Mouse (Mus musculus) limb, embryonic 14.5 days (tissue): ENCODE results near the gene Fst. TPM values are rescaled to one million over a fixed set of nuclear protein-coding genes. Genes with fewer than 3 reads are reported as not detected.

Experiments
- ATAC-seq: fragments of 200-750 bp; cut with Nextera tagmentation; 2 replicates; pipeline ENCODE4 v1.8.0; 2017; ENCODE audit warnings: low read depth, moderate number of reproducible peaks, moderate TSS enrichment; ENCODE audit not compliant: low FRiP score
- DNase-seq: peaks from one replicate; pipeline ENCODE4 v3.0.0-alpha.2; 2015; ENCODE audit warnings: low spot score
- H3K27ac ChIP-seq: fragments of 300-500 bp; sonication (generic); replicated peaks from 2 replicates; pipeline ENCODE4 v1.5.1; 2014; ENCODE audit warnings: low read depth, mild to moderate bottlenecking, low read length, moderate library complexity, mixed read lengths
- H3K27me3 ChIP-seq: fragments of 300-500 bp; sonication (generic); 2 replicates; pipeline ENCODE4 v1.6.1; 2014; ENCODE audit warnings: low read length, mixed read lengths; ENCODE audit not compliant: control insufficient read depth, insufficient read depth
- H3K36me3 ChIP-seq: fragments of 300-500 bp; sonication (generic); 2 replicates; pipeline ENCODE4 v1.6.1; 2014; ENCODE audit warnings: mild to moderate bottlenecking, low read length, moderate library complexity, mixed read lengths; ENCODE audit not compliant: control insufficient read depth, insufficient read depth
- H3K4me1 ChIP-seq: fragments of 300-500 bp; sonication (generic); 2 replicates; pipeline ENCODE4 v1.6.1; 2014; ENCODE audit warnings: antibody characterized with exemption, low read length, mixed read lengths; ENCODE audit not compliant: control insufficient read depth, insufficient read depth
- H3K4me2 ChIP-seq: fragments of 300-500 bp; sonication (generic); replicated peaks from 2 replicates; pipeline ENCODE4 v1.6.1; 2014; ENCODE audit warnings: low read depth, mild to moderate bottlenecking, low read length, moderate library complexity; ENCODE audit not compliant: severe bottlenecking
- H3K4me3 ChIP-seq: fragments of 300-500 bp; sonication (generic); replicated peaks from 2 replicates; pipeline ENCODE4 v1.5.1; 2014; ENCODE audit warnings: low read length
- H3K9ac ChIP-seq: fragments of 300-500 bp; sonication (generic); 2 replicates; pipeline ENCODE4 v1.6.1; 2014; ENCODE audit warnings: mild to moderate bottlenecking, low read depth, low read length, moderate library complexity; ENCODE audit not compliant: severe bottlenecking
- H3K9me3 ChIP-seq: fragments of 300-500 bp; sonication (generic); 2 replicates; pipeline ENCODE4 v1.6.1; 2016; ENCODE audit warnings: low read length; ENCODE audit not compliant: control insufficient read depth
- POLR2A ChIP-seq: fragments of 200-500 bp; IDR thresholded peaks from 2 replicates; pipeline ENCODE4 v1.8.0; 2012; ENCODE audit warnings: inconsistent platforms, mild to moderate bottlenecking, moderate library complexity, borderline replicate concordance; ENCODE audit not compliant: insufficient read depth, insufficient read length; ENCODE audit errors: extremely low read depth
- WGBS: fragments of 180-500 bp; shearing (Covaris S2); extraction: QIAGEN DNeasy Blood & Tissue Kit; methylation state at CpG from one replicate; pipeline ENCODE4 v1.1.7; 2014; 5-methylcytosine and 5-hydroxymethylcytosine counted together
- polyA plus RNA-seq, 2 experiments: library from polyadenylated mRNA; depleted of rRNA in 1 of 2; stranded (reverse) in 1 of 2; unstranded in 1 of 2; fragments of >200 nt; fragmentation: Nextera tagmentation in 1 of 2; extraction: Ambion mirVana in 1 of 2; gene quantifications; 2 replicates each; pipeline versions ENCODE4 v1.2.1 to v1.2.3; 2012 to 2014

Gene Fst
- polyA plus RNA-seq, 2 experiments, result 32.1 to 57.0 TPM

DNA sequence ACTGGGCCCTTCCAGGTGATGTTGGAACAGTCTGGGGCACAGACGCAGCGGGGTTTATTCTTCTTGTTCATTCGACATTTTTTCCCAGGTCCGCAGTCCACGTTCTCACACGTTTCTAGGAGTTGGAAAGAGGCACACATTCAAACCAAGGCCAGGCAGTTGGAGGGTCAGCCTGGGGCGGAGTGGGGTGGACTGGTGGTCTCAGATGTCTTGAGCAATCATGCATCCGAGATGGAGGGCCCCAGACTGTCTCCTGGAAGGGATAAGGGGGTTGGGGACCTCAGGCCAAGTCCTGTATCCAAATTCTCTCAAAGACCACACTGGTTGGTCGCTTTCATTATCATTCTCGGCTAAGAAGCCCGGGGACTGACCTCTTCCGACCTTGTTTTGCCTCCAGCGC lies 3.0 kb downstream of the Fst start:
- no peak for DNase-seq
- no peak for TF ChIP-seq POLR2A

DNA sequence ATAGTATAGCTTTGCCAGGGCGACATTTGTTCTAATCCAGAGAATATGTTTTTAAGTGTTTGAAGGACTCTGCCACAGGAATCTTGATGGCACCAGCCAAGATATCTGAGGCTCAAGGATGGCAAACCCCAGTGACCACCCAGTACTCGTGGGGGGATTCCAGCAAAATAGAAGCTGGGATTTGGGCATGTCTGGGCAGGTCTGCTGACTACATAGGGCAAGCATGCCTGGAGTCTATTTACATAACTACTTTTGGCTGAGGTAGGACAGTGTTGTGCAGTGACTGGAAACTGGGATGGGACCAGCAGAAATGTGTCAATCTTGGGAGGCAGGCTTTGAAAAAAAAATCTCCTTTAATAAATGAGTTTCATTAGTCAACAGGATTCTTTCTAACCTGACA lies 11.5 kb downstream of the Fst start:
- H3K9me3 ChIP-seq, result no peaks in the 10 kb centered on the region
- H3K27ac ChIP-seq, result no peak overlapping the region
- no peak overlapping the region for H3K4me3 ChIP-seq
- ATAC-seq (no peak), DNase-seq (no peak)
- H3K36me3 ChIP-seq, result no peaks in the 10 kb centered on the region; the same call in 1 of the 2 replicates
- H3K27me3 ChIP-seq, result no peaks in the 10 kb centered on the region
- TF ChIP-seq POLR2A, result no peak
- no peaks in the 10 kb centered on the region for H3K4me1 ChIP-seq
- no peak overlapping the region for H3K9ac ChIP-seq
- H3K4me2 ChIP-seq, result no peak overlapping the region
- WGBS, result 74% methylated on average over 2 of the region's 2 CpGs

More for the DNA sequence above, 3.0 kb downstream of the Fst start:
- H3K27ac ChIP-seq, result no peak overlapping the region
- H3K9ac ChIP-seq, result 0 out of 2 replicates have a peak overlapping the region, but pooled peaks have one; percentile 7
- ATAC-seq, result no peak
- peaks cover 9% of the 10 kb centered on the region; the same call in 1 of the 2 replicates for H3K4me1 ChIP-seq
- H3K9me3 ChIP-seq, result no peaks in the 10 kb centered on the region
- peak overlapping the region; percentile 95 for H3K4me2 ChIP-seq
- peaks cover 23% of the 10 kb centered on the region; the same call in 1 of the 2 replicates for H3K27me3 ChIP-seq
- peak overlapping the region; percentile 59 for H3K4me3 ChIP-seq
- no peaks in the 10 kb centered on the region; the same call in 1 of the 2 replicates for H3K36me3 ChIP-seq
- WGBS, result 48% methylated on average over 13 of the region's 13 CpGs

GRCm38 (mm10) chr13:114432491-114432890 lies 26.3 kb downstream of the Fst start:
- no peaks in the 10 kb centered on the region for H3K9me3 ChIP-seq
- no peak overlapping the region for H3K4me2 ChIP-seq
- no peak overlapping the region for H3K4me3 ChIP-seq
- 79% methylated on average over 5 of the region's 5 CpGs for WGBS
- H3K27me3 ChIP-seq, result no peaks in the 10 kb centered on the region
- no peak for TF ChIP-seq POLR2A
- DNase-seq (no peak), ATAC-seq (no peak)
- no peaks in the 10 kb centered on the region for H3K36me3 ChIP-seq
- no peak overlapping the region for H3K27ac ChIP-seq
- no peak overlapping the region for H3K9ac ChIP-seq
- H3K4me1 ChIP-seq, result no peaks in the 10 kb centered on the region

- TF ChIP-seq POLR2A, result no peak
- ATAC-seq (no peak), DNase-seq (no peak)
- no peaks in the 10 kb centered on the region for H3K9me3 ChIP-seq
- 95% methylated on average over 5 of the region's 5 CpGs for WGBS
- no peak overlapping the region for H3K4me2 ChIP-seq
- no peaks in the 10 kb centered on the region for H3K4me1 ChIP-seq
- no peak overlapping the region for H3K9ac ChIP-seq
- H3K36me3 ChIP-seq, result no peaks in the 10 kb centered on the region
- H3K27me3 ChIP-seq, result no peaks in the 10 kb centered on the region
- no peak overlapping the region for H3K27ac ChIP-seq
- no peak overlapping the region for H3K4me3 ChIP-seq
Measured at GRCm38 (mm10) chr13:114425230-114425629, 33.5 kb downstream of the Fst start.

GRCm38 (mm10) chr13:114420235-114420634 lies 38.5 kb downstream of the Fst start:
- Histone ChIP-seq H3K9ac (no peak overlapping the region), H3K4me1 (no peaks in the 10 kb centered on the region), H3K4me2 (no peak overlapping the region), H3K4me3 (no peak overlapping the region), H3K27me3 (no peaks in the 10 kb centered on the region), H3K9me3 (no peaks in the 10 kb centered on the region), H3K36me3 (no peaks in the 10 kb centered on the region), H3K27ac (no peak overlapping the region)
- 68% methylated on average over 8 of the region's 8 CpGs for WGBS
- DNase-seq (no peak), ATAC-seq (no peak)
- TF ChIP-seq POLR2A, result no peak

- no peak overlapping the region for H3K27ac ChIP-seq
- TF ChIP-seq POLR2A, result no peak
- 69% methylated on average over 3 of the region's 3 CpGs for WGBS
- DNase-seq (no peak), ATAC-seq (no peak)
- no peak overlapping the region for H3K9ac ChIP-seq
- no peaks in the 10 kb centered on the region for H3K36me3 ChIP-seq
- H3K9me3 ChIP-seq, result no peaks in the 10 kb centered on the region
- H3K4me1 ChIP-seq, result no peaks in the 10 kb centered on the region
- H3K4me2 ChIP-seq, result no peak overlapping the region
- no peaks in the 10 kb centered on the region for H3K27me3 ChIP-seq
- no peak overlapping the region for H3K4me3 ChIP-seq
Measured at GRCm38 (mm10) chr13:114419364-114419763, 39.4 kb downstream of the Fst start.
